Mouse (Mus musculus) layer of hippocampus, postnatal 36 days (tissue): ENCODE results near the gene Hoxa10. TPM values are rescaled to one million over a fixed set of nuclear protein-coding genes. Genes with fewer than 3 reads are reported as not detected.

Experiments
- DNase-seq, 2 experiments: peaks; one replicate each; pipeline ENCODE4 v3.0.0; 2022
- total RNA-seq, 2 experiments: library from RNA; stranded (reverse); gene quantifications; 2 replicates each; pipeline ENCODE4 v1.2.3; 2021

Gene Hoxa10
- total RNA-seq = not detected

GRCm38 (mm10) chr6:52240389-52241000 is at the start of gene Hoxa10:
Gene Hoxa10 (minus strand): TSS chr6:52240854.
- DNase-seq = no peak

DNA sequence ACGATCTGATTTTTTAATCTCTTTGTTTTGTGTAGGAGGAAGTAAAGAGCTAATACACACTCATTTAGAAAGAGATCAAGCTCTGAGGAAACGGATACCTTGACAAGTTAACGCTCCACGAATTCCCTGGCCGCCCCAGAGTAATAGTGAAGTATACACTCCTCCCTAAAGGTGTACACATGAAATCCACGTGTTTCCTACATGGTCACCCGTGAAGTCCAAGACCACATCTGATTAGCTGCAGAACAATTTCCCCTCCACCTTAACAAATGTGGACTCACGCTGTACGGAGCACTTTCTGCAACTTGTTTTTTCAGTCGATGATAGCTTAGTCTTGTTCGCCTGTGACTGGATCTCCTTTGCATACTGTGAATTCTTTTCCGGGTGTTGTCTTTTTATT is 49.5 kb upstream of the Hoxa10 start:
- no peak for DNase-seq

- DNase-seq = no peak
Measured at GRCm38 (mm10) chr6:52283896-52284295, 43.2 kb upstream of the Hoxa10 start.

DNA sequence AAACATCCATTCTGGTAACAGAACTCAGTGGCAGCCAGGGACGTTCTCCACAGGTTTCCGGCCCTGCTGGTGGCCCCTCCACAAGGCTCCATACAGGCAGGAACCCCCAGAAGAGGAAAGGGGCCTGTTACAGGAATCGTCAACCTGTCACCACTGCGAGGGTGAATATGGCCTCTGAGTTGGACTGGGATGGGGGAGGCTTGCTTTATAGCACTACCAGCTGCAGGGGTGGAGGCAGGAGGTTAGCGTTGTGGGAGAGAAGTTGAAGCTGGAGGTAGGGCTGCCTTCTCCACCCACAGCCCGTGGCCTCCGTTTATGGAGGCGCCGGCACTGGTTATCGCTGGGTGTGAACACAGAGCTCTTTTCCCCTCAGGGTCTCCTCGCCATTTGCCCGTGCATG is 40.4 kb upstream of the Hoxa10 start:
- no peak for DNase-seq

DNA sequence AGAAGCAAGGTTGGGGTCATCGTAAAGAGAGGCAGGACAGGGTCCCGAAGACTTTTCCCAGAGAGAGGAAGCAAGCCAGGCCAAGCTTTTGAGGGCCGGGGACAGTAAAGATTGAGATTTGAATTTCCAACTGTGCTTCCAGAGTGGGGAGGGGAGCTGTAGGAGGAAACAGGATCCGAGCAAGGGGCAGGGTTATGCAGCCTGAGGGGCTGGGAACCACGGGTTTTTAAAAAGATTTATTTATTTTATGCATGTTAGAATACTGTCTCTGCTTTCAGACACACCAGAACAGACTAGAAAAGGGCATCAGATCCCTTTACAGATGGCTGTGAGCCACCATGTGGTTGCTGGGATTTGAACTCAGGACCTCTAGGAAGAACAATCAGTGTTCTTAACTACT is 36.3 kb upstream of the Hoxa10 start:
- DNase-seq = no peak

GRCm38 (mm10) chr6:52276382-52276781 is 35.7 kb upstream of the Hoxa10 start:
- DNase-seq = no peak

DNA sequence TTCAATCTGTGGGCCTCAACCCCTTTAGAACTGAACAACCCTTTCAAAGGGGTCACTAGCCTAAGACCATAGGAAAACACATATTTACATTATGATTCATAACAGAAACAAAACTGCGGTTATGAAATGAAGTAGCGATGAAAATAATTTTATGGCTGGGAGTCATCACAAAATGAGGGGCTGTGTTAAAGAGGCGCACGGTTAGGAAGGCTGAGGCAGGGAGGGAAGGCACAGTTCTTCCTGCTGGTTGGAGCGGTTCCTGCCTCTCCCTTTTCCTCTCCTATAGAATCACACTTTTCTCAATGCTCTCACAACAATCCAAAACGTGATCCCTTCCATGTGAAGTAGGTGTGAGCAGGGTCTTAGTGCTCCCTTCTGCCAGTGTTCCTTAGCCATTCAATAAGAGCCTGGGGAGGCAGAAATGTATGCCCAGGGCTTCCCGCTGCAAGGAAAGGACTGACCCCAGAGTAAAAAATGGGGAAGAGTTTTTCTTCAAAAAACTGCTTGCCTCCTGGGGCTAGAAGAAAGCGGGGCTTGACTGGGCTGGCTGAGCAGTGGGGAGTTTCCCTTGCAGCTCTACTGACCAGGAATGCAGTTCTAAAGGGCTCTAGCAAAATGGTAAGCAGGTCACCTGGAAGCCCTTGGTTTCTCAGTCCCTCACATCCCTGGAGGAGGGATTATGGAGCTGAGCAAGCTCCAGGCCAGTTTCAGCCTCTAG is 35.1 kb upstream of the Hoxa10 start:
- DNase-seq = no peak

- DNase-seq = no peak
Measured at GRCm38 (mm10) chr6:52274576-52274975, 33.9 kb upstream of the Hoxa10 start.

GRCm38 (mm10) chr6:52273656-52274280 is 33.1 kb upstream of the Hoxa10 start:
- DNase-seq = no peak

DNA sequence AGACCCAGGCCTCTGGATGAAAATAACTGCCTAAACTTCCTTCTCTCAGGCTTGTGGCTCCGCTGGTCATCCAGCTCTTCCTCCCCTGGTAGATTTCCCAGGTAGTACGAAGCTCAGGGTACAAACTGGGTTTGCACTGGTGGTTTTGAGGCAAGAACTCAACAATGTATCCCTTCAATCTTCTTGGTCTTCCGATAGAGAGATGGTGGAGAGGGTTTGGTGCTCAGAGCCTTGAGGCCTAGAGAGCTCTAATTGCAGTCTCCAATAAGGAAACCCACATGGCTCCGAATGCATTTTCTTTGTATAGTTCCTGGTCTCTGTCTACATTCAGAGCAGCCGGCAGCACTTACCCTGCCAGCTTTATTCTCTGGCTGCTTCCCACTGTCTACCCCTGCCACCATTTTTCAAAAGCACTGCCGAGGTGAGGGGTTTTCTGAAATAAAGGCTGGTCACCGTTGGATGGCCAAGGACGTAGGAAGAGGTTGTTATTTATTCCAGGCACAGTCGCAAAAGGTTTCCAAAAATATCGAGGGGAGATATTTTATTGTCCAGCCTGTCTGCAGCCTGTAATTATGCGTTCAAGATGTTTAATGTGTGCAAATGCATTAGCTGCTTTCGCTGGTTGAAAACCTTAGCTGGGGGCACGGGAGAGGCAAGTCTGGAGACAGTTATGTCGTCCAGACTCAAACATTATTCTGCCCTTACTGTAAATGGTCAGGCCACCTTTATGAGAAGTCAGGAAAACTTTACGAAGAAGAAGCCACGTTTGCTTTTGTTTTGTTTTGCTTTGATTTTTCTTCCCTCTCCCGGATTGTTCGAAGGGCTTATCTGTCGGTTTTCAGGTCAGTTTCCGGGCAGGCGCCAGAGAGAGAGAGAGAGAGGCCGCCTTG is 32.4 kb upstream of the Hoxa10 start:
- DNase-seq = no peak

GRCm38 (mm10) chr6:52270494-52271480 is 30.1 kb upstream of the Hoxa10 start:
- peak in 1 of 2 experiments; percentile 50 for DNase-seq

DNA sequence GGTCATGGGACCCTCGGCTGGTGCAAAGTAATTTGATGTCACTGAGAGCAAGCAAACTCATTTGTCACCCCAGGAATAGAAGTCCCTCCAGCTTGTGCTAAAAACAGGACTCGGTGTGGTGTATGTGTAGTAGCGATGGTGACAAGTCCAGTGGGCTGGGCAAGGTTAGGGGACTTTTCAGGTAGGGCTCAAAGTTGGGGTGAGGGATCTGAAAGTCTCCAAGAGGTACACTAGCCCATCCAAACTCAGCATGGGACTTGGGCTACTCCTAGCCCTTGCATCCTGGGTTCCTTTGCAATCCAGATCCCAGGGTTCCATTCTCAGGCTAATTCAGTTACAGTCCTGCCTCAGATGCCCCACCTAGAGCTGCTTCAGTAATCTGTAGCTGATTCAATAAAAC is 28.1 kb upstream of the Hoxa10 start:
- DNase-seq = no peak

- DNase-seq = no peak
Measured at GRCm38 (mm10) chr6:52268341-52268740, 27.7 kb upstream of the Hoxa10 start.

DNA sequence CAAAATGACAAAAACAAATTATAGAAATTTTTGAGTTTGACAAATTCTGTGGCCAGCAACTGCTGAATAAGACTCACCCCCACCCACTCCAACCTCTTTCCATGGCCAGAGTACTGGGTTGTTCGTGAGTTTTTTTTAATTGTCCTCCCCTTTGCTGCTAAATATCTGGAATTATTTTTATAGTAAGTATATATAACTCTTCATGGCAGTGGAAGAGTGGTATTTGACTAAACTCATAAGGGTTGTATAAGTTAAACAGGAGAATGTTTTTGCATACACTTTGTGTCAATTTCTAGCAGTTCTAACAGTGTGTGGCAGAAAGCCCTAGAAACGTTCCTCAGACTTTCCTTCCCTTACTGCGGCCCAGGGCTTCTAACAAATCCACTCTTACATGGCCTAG is 27.0 kb upstream of the Hoxa10 start:
- DNase-seq = no peak

GRCm38 (mm10) chr6:52267221-52267620 is 26.6 kb upstream of the Hoxa10 start:
- no peak for DNase-seq

DNA sequence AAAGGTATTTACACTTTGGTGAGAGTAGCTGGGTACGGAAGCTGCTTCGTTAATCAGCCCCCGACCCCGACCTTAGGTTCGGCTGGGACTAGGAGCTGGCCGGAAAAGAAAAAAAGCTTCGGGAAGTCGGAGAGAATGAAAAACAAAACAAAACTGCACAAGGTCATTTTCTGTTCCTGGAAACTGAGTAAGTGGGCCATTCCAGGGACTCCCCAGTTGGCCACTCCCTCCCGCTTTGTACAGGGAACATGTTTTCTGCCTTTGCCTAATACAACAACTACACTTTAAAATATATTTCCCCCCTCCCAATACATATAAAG is 26.0 kb upstream of the Hoxa10 start:
- DNase-seq = no peak

- no peak for DNase-seq
Measured at GRCm38 (mm10) chr6:52265913-52266665, 25.4 kb upstream of the Hoxa10 start.

GRCm38 (mm10) chr6:52265306-52265912 is 24.8 kb upstream of the Hoxa10 start:
- DNase-seq = no peak

- no peak for DNase-seq
Measured at GRCm38 (mm10) chr6:52264106-52264790, 23.6 kb upstream of the Hoxa10 start.

DNA sequence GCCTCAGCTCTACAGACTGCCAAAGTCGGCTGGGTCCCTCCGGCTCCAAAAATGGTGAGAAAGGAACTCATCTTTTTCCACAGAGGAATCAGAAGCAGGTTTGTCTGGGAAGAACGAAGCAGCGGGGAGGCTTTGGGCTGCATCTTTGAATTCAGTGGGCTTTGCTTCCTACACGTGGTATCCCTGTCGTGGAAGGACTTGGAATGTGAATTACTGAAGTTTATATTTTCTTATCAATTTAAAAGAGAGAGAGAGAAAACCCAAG is 22.6 kb upstream of the Hoxa10 start:
- DNase-seq = no peak
